Mouse (Mus musculus): ENCODE data around the gene Gm7029. TPM values are rescaled to one million over a fixed set of nuclear protein-coding genes. Genes with fewer than 3 reads are reported as not detected.

The Gm7029 gene
- total and polyA plus RNA-seq, 3 experiments, result not detected

GRCm38 (mm10) chr17:33908331-33909076 lies 34.9 kb downstream of the Gm7029 start:
- Histone ChIP-seq H3K27me3 (replicated peaks) (no peaks in the 10 kb centered on the region), H3K4me1 (ENCODE audit: control insufficient read depth in 1 of 2, insufficient read depth in 2 of 2) (peaks cover 0 to 25% of the 10 kb centered on the region in 2 experiments; a peak in 2 of 4 replicates), H3K4me2 (ENCODE audit: insufficient read depth, low read depth, poor library complexity, severe bottlenecking) (peak overlapping the region; percentile 67), H3K9me3 (replicated peaks; ENCODE audit: low read length) (no peaks in the 10 kb centered on the region), H3K79me2 (replicated peaks; ENCODE audit: control insufficient read depth, extremely low read depth, insufficient read depth, poor library complexity, severe bottlenecking) (peaks cover 8% of the 10 kb centered on the region; the same call in 1 of the 2 replicates), H3K27ac (ENCODE audit: insufficient read depth, low read depth) (peak overlapping the region; percentile 53), H3K9ac (ENCODE audit: insufficient read depth, low read depth) (peak overlapping the region; percentile 50), H3K4me3 (replicated peaks in 1 of 3; ENCODE audit: low read depth in 2 of 3, low read length in 2 of 3, poor library complexity in 1 of 3) (peak overlapping the region; percentile 59 to 90 (median 72)), H3K36me3 (replicated peaks in 1 of 2; ENCODE audit: control insufficient read depth in 1 of 2, insufficient read depth in 1 of 2, low read length in 1 of 2) (peaks cover 23 to 24% of the 10 kb centered on the region in 2 experiments)
- no peak for DNase-seq (ENCODE audit: extremely low read depth)
- in situ Hi-C loops (cut with MboI; ENCODE audit: low pct_ligation_motif_present, low pct_unique_long_range_greater_than_20kb, low sequenced_read_pairs), result no loop called here
- TF ChIP-seq JUND (conservative IDR thresholded peaks at IDR 0.05; ENCODE audit: low read depth, low read length) (no peak), EP300 (IDR thresholded peaks at IDR 0.05; ENCODE audit: low read length) (no peak), IRF4 (IDR thresholded peaks at IDR 0.05; ENCODE audit: low read depth, low read length) (no peak), MEF2A (IDR thresholded peaks at IDR 0.05; ENCODE audit: borderline replicate concordance, low read depth, low read length) (no peak), KAT2A (IDR thresholded peaks at IDR 0.05; ENCODE audit: insufficient replicate concordance, low read length) (no peak), GABPA (IDR thresholded peaks at IDR 0.05; ENCODE audit: insufficient replicate concordance, low read depth, low read length) (no peak), RCOR1 (conservative IDR thresholded peaks at IDR 0.05; ENCODE audit: low read depth, low read length) (no peak), SIN3A (IDR thresholded peaks at IDR 0.05; ENCODE audit: low read length) (peak; percentile 72), MAZ (IDR thresholded peaks at IDR 0.05; ENCODE audit: low read depth, low read length) (no peak), SMC3 (IDR thresholded peaks at IDR 0.05; ENCODE audit: low read depth, low read length) (no peak), BHLHE40 (IDR thresholded peaks at IDR 0.05; ENCODE audit: low read depth, low read length) (no peak), ZNF384 (IDR thresholded peaks at IDR 0.05; ENCODE audit: low read depth, low read length) (no peak), MXI1 (IDR thresholded peaks at IDR 0.05; ENCODE audit: low read depth, low read length) (peak; percentile 46; the same call in 1 of the 2 replicates), UBTF (IDR thresholded peaks at IDR 0.05; ENCODE audit: low read depth, low read length) (0 out of 2 replicates have a peak, but pooled peaks have one; percentile 80), ELF1 (IDR thresholded peaks at IDR 0.05; ENCODE audit: low read depth, low read length) (no peak), HCFC1 (IDR thresholded peaks at IDR 0.05; ENCODE audit: low read depth, low read length) (no peak; the same call in 1 of the 2 replicates), JUN (IDR thresholded peaks at IDR 0.05; ENCODE audit: insufficient read depth, low read depth, low read length) (no peak), TCF12 (IDR thresholded peaks at IDR 0.05; ENCODE audit: low read depth, low read length) (0 out of 2 replicates have a peak, but pooled peaks have one; percentile 2), POLR2A (IDR thresholded peaks at IDR 0.05; ENCODE audit: low read depth, low read length) (no peak)
- dilution Hi-C loops (cut with MboI; ENCODE audit: extremely low pct_ligation_motif_present, extremely low pct_unique_long_range_greater_than_20kb, low sequenced_read_pairs), result no loop called here
